Mouse (Mus musculus) skeletal muscle tissue, adult 2 months (tissue): ENCODE data around the gene H2-Eb1.

Experiments used
- DNase-seq: peaks from one replicate; pipeline ENCODE4 v3.0.0-alpha.2; 2012; ENCODE audit warnings: low read depth, low spot score

H2-Eb1 gene

DNA sequence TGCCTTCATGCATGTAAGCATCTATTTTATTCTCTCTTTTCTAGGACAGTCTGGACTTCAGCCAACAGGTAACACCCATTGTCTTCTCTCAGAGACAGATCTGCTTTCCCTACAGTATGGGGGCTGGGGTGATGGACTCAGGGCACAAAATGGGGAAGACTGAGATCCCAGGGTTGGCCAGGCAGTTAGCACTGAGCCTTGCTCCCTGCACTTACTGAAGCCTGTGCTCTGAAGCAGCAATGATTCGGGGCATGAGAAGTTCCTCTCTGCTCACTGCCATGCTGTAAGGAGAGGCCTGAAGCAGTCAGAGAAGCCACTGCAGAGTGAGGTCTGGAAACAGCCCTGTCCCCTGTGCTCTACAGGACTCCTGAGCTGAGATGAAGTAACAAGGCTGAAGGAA lies 9.8 kb downstream of the H2-Eb1 start:
- DNase-seq: no peak

DNA sequence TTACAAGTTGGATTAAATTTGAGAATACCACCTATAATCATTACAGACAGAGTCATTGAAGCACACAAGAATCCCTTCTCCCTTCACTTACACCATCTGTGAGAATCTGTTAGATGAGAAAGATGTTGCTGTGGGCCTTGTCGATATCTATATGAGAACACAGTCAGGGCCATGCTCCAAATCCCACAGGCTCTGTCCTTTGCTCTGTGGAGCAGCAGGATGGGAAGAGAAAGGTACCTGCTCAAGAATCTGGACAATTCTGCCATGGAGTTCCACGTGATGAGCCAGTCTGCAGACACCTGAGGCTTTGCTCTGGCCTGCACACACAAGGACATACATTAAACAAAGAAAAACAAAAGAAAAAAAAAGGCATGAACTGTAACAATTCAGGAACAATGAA lies 11.0 kb downstream of the H2-Eb1 start:
- DNase-seq: no peak

DNA sequence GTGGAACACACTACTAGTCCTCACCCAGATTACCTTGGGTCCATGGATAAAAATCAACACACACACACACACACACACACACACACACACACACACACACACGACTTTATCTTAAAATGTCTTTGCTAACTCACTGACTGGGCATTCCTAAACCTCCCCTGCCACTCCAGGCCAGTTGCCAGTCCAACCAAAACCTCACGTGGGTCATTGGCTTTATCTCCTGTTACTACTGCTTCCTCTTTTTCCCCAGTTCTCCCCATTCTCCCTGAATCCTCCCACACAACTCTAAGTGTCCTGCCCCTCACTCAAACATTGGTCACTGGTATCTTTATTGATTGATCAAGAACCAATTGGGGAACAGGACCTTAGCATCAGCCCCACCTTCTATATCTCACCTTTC lies 11.6 kb downstream of the H2-Eb1 start:
- DNase-seq: no peak

DNA sequence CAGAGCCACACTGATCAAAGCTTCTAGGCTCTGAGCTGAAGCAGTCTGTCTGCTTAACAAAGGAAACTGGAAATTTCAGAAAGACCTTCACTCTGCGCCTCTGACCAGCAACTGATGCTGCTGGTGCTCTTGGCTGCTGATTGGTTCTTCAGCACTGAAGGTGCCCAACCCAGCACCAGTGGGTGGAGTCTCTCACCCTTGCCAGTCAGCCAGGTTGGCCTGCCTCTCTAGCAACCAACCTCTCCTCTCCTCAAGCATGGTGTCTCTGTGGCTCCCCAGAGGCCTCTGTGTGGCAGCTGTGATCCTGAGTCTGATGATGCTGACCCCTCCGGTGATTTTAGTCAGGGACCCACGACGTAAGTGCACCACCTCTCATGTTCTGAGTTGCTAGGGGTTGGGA lies 19.8 kb downstream of the H2-Eb1 start, which contains the start of gene H2-Eb2:
TSS of gene H2-Eb2 (plus strand) at position 230 of the 400 bp plus-strand sequence.
- DNase-seq: no peak

DNA sequence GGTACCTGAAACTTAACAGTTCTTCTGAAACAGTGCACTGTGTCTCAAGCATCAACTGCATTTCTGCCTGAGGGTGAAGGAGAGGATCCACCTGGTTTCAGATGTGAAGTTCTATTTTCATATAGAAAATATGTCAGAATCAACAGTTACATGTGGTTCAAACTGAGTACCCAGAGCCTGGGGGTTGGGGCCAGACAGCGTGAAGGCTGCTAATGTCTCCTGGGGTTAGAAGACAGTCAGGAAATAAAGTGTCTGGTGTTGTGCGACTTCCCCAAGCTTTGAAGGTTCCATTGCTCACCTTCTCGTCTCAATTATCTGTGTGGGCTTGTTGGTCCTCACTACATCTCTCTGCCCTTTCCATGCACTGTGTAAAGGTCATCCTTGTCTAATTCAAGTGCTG lies 20.7 kb downstream of the H2-Eb1 start:
- no peak for DNase-seq

DNA sequence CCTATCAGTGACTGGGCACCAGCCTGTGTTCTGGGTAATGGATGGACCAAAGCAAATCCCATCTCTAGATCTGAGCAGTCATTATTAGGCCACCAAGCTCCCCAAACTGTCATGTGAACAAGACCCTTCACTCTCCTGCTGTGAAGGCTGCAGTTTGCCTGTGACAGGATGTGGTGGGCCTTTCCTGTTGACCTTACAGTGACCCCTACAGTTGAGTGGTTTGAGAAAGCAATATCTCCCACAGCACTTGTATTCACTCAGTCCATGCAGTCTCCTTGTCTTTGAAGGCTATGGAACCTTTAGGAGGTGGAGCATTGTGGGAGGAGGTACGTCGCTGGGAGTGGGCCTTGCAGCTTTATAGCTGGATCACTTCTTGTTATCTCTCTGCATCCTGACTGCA lies 24.1 kb downstream of the H2-Eb1 start:
- no peak for DNase-seq

DNA sequence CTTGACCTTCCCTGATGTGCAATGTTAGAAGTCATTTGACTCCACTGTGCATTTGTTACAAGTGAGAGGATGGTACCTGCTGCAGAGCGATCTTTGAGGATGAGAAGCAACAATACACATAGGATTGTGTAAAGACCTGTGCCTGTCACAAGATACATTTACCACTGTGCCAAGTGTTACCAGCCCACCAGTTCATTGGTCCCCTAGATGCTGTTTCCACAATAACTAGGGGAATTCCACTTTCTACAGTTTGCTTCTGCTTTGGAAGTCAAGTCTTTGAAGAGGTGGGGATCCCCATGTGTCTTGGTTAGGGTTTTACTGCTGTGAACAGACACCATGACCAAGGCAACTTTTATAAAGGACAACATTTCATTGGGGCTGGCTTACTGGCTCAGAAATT lies 25.5 kb downstream of the H2-Eb1 start:
- DNase-seq: no peak

DNA sequence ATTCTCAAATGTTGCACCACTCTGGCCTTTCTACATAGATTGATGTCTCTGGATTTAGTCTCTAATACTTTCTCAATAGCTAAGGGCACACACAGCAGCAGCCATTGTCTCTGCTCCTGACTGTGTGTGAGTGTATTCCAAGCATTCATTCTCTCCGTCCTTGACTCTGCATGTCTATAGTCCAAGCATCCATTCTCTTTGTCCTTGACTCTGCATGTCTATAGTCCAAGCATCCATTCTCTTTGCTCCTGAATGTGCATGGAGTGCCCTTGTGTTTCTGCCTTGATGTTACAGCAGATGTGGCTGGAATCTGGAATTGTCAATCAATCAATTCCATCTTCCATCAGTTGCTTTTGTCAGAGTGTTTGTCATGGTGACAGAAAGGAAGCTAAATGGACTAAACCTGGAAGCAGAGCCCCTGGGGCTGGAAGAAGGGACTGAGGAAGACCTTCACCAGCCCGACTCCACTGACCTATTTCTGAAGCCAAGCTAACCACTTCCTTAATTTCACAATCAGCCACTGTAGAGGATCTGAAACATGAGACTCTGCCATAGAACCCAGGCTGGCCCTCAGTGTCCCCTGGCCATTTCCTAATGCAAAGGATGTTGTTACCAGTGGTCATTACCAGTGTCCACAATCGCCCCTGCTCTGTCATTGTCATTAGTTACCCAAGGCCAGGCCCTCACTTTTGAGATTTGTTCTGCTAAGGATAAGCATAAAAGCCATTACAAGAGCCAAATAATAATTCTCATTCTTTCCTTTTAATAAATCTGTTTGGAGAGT lies 35.1 kb downstream of the H2-Eb1 start:
- DNase-seq: no peak

DNA sequence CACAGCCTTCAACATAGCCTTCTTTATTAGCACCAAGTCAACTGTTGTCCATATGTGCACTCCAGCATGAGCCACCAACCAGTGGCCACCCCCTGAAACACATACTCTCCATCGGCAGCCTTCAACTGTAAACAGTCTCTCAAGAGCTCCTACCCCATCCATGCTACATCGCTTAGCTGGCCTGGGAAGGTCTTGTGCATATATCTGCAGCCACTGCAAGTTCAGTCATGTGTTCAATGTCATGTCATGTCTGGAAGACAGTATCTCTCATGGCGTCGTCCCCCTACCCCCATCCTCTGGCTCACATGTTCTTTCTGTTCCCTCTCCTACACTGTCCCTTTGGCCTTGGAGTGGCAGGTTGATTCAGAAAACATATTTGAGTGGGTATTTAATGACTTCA lies 39.2 kb downstream of the H2-Eb1 start:
- no peak for DNase-seq

DNA sequence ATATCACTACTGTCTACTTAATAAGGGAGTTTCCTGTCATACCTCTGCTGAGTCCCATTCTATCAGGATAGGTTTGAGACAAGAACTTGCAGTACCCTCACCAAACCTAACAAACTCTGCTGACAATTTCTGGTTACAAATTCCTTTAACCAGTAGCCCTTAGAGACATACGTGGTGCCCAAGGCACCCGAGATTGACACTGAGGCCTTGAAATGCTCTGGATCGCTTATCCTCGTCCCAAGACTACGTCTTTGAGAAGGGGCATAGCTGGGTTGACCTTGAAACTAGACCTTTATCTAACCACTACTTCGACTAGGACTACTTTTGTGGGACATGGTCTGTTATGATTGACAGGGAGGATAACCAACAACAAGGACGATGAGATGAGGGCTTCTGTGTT lies 39.8 kb downstream of the H2-Eb1 start:
- DNase-seq: no peak

DNA sequence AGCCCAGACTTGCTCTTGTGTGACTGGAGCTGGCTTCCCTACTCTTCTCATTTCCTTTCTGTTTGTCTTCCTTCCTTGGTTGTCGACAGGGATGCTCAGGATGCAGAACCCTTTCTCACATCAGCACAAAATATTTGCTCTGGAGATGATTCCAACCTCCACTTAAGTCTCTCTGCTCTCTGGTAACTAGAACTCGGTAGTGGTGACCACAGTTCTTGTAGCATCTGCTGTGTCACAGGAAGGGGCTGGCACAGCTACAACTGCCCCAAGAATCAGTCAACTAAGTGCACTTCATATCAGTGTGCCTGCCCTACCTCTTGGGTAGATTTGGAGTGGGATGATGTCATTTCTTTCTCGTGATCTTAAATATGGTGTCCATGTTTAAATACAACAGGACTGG lies 40.4 kb downstream of the H2-Eb1 start:
- DNase-seq: no peak

DNA sequence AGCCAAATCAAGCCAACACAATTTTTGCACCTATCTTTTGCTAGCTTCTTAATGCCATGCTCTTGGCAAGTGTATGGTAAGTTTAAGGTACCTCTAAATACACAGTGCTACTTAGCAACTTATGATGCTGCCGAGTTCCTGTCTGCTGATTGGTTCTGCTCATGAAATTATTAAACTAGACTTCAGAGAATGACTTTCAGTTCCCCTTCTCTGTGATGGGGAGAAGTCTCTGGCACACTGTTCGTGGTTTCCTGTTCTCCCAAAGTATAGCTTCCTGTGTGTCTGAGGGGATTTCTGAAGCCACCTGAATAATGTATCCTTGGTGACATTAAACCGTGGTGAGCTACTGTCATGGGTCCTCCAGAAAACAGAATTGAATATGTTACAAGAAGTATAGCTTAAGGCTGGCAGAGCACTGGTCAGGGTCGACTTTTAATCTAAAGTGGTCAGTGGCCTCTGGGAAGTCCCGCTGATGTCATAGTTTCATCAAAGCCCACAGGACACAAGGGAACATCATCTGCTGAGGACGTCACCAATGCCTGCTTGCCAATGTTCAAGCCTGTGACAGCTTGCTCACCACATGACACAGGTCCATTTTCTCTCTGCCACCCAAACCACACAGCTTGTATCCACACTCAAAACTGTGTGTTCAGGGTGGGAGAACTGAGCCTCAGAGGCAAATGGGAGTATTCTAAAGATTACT lies 42.1 kb downstream of the H2-Eb1 start:
- DNase-seq: peak; percentile 73

DNA sequence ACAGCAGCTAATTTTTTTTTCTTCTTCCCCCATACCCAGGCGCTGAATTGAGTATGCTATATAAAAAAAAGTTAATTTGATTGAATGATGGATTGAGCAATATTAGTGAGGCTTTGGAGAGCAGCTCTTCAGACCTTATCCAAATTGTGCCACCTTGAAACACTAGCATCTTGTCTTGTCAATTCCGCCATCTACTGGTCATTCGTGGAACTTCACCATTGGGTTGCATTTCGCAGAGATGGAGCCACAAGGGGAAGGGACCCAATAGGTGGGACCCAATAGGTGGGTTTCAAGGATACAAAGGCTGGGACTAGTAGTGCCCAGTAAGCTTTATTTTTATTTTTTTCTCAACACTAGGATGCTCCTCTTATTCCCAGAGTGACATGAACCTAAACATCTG lies 43.8 kb downstream of the H2-Eb1 start:
- DNase-seq: peak; percentile 38

DNA sequence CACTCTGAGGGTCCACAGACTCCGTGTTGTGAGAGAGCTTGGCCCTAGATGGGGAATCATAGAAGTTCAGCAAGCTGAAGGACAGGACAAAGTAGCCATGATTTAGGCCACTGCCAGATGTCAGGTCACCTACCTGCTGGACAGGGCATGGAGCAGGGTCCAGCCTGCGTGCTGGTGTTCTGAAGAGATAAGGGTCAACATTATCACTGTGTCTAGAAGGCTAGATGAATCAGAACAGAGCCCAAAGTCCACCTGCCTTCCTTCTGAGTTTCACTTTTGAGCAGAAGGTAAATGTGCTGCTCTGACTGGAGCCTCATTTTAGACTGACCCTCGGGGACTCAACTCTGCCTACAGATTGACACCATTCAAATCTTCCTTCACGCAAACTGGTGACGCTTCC lies 48.9 kb downstream of the H2-Eb1 start, which contains the start of gene Btnl2:
TSS of gene Btnl2 (plus strand) at position 284 of the 400 bp plus-strand sequence.
- DNase-seq: no peak

DNA sequence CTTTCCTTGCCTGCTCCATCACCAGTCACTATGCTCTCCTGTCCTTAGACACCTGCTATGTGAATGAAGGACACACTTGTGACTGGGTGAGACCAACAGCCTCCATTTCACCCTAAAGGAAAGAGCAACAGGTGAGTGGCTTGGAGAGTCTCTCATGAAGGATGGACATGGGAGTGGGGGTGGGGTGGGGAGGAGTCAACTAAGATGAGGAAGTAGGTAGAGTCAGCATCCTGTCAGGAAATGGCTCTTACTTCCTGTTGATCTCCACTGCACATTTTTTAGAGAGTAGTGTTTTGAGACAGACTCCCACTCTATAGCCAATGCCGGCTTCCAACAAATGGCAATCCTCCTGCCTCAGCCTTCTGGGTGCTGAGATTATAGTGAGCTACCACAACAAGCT lies 49.3 kb downstream of the H2-Eb1 start:
- peak; percentile 32 for DNase-seq

DNA sequence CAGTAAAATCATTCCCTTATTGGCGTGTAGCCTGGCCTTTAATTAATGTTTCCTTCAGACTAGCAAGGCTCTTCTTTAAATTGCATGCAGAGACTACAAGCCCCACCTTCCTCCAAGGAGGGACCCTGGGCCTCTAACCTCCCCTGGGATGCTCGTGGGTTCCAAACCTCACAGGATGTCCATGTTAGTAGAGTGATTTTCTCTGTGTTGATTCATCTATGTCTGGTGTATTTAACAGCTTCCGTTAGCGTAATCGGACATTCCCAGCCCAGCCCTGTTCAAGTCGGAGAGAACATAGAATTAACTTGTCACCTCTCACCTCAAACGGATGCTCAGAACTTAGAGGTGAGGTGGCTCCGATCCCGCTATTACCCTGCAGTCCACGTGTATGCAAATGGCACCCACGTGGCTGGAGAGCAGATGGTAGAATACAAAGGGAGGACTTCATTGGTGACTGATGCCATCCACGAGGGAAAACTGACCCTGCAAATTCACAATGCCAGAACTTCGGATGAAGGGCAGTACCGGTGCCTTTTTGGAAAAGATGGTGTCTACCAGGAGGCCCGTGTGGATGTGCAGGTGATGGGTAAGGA lies 57.4 kb downstream of the H2-Eb1 start:
- DNase-seq: no peak

DNA sequence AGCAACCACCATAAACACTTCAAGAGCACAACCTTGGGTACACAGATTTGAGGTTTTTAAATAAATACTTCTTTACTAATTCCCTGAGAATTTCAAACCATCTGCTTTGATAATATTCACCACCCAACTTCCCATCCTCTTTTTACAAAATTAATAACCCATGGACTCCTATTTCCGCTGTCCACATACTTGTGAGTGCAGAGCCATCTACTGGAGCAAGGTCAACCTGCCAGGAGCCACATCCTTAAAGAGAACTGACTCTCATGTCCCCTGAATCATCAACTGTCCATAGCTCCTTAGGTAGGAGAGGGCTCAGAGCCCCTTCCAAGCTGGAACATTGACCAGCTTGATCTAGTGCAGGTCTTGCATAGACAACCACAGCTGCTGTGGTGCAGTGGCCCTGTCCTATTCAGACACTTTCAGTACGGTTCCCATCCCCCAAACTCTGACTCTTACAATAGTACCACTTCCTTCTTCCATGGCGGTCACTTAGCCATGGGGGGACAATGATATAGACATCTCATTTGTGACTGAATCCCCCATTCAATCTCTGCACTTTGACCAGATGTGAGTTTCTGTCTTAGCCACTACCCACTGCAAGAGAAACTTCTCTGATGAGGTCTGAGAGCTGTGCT lies 58.1 kb downstream of the H2-Eb1 start:
- no peak for DNase-seq

DNA sequence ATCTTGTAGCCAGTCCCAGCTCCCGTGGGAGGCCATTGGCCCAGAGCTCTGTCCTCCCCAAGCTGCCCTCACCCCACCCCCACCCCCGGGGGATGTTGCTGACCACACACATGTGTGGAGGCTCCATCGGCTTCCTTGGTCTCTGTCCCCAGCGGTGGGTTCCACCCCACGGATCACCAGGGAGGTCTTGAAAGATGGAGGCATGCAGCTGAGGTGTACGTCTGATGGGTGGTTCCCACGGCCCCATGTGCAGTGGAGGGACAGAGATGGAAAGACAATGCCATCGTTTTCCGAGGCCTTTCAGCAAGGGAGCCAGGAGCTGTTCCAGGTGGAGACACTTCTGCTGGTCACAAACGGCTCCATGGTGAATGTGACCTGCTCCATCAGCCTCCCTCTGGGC lies 59.4 kb downstream of the H2-Eb1 start:
- no peak for DNase-seq
